Mouse (Mus musculus) natural killer cell, adult 2 months (primary cell): ENCODE data around the gene Shisal1.

Experiments used
- DNase-seq, 2 experiments: peaks; one replicate each; pipeline ENCODE4 v3.0.0; 2022; ENCODE audit warnings: low spot score in 2 of 2

The Shisal1 gene

DNA sequence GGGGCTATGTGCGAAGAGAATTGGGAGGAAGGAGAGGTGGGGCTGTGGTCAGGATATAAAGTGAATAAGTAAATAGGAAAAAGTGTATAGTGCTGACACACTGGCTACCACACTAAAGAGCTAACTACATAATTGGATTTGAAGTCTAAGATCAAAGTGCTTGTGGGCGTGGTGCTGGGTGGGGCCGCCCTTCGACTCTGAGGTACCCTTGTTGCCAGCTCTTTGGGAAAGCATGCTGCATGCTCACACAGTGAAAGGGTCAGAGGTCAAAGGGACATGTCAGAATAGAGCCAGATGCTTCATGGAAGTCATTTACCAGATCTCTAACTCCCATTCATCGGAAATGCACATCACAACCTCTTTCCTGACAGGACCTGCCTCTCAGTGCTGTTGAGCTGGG is 74.1 kb downstream of the Shisal1 start:
- no peak for DNase-seq

DNA sequence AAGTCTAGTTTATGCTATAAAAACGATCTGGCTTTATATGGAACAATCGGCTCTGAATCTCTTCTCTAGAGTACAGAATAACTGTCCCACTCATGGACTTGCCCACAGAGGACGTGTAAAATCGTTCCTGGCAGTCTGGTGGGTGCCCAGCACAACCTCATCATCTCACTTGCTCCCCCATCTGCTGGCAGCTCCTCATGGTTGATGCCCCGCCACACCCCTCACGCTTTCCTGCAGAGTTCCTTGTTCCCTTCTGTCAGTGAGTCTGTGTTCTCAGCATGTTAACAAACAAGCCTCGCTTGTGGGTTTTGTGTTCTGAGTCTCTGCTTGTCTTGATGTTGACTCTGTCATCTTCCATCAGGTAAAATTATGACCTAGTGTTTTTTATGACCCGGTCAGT is 79.5 kb downstream of the Shisal1 start:
- DNase-seq: no peak

DNA sequence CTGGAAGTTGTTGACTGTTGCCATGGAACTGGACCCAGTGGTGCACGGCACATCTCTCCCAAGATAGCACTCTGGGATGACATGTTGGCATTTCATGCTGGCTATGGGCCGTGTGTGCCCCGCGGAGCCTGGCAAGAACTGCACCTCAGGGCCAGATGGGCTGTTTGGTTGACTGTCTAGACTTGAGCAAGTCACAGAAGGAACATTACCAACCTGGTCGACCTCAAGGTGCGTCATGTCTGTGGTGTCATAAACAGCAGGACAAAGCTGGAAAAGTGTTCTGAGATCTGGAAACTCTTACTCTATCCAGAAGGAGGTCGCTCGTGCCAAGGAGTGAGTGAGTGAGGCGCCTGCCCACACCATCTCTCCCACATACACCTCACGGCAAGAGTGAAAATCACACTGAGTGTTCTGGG is 80.3 kb downstream of the Shisal1 start:
- no peak for DNase-seq

DNA sequence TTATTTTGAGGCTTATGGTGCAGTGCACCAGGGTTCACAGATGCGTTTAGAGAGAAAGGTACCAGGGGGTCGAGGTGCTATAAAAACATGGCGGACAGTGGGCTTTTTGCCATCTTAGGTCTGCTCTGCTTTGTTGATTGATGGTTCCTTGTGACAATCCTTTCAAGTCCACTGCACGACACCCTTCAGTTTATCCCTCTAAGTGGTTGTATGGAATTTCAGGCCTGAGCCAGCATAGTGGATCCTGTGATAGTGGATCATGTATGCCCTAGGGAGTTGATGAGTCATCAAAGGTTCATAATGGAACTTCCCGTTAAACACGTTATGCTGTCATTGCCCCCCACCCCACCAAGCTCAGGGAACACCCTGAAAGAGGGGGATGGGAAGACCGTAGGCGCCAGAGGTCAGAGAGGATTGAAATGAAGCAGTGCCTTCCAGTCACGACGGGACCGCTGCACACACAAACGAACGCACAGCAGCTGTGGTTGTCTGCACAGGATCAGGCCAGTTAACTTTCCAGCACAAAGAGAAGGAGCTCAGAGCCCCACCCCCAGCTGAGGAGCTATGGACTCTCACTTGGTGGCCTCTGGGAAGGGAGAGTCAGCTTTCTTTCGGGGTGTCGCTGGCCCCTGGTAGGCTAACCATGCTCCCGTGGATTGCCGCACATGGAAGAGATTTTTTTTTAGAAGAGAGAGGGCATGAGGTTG is 81.1 kb downstream of the Shisal1 start:
- no peak for DNase-seq

DNA sequence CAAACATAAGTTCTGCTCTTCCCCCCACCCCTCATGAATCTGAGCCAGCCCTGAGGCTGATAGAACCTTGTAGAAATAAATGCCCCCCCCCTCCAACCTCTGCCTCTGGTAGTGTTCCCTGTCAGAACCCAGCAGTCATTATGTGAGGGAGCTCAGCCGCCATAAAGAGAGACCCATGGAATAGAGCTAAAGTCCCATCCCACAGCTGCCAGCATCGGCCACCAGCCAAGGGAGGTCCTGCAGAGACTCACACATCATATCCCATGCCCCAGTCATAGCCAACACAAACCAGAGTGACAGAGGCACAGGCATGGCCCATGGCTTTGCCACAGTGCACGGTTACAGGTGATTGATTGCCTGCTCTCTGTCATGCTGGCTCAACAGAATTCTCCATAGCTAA is 82.2 kb downstream of the Shisal1 start:
- DNase-seq: no peak

DNA sequence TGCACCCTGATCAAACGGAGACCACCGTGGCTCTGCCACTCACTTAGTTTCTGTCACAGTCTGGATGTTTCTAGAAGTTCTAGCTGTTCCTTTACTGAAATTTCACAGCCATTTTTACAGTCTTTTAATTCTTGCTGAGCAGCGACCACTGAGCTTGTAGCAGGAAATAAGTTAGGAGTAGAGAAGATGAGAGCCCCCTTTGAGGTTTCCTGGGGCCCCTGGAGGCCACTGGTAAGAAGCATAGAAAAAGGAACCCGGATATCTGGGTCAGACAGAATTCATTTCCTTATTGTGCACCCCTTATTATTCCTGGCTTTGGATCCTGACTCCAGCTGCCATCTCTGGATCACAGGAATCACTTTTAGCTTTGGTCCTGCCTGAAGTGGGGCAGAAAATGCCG is 91.8 kb downstream of the Shisal1 start:
- DNase-seq: no peak

DNA sequence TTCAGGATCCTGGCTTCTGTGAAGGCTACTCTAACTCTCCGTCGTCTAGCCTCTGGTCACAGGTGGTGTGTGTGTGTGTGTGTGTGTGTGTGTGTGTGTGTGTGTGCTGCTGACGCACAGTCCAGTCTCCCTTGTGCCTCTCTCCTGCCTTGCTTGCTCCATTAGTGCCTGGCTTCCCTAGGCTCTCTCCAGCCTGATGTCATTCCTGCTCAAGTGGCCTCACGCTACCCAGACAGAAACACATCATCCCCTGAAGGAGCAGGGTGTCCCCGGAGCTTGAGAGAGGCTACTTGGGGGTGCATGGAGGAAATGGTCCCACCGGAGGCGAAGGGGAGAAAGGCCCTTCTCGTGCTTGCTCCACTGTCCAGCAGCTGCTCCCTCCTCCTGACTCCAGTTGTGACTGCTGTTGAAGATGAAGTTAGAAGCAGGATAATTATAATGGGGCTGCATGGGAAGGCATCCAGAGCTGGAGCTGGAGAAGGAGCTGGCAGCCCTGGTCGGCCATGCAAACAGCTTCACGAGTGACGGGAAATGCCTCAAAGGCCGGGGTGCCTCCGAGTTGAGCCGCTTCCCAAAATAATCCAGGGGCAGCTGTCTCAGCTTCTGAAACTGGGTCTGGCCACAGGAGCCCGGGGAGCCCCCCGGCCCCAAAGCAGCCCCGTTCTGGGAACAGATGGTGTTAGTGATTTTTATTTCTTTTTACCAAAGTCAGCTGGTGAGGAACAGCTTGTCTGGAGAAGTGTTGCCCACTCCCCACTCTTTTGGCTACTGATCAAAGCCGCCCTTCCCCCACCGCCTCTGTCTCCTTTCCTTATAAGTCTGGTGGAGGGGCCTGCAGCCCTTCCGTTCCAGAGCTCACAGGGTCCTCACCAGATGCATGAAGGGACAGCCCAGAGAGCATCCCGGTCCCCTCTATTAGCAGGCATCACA is 94.7 kb downstream of the Shisal1 start:
- no peak for DNase-seq

DNA sequence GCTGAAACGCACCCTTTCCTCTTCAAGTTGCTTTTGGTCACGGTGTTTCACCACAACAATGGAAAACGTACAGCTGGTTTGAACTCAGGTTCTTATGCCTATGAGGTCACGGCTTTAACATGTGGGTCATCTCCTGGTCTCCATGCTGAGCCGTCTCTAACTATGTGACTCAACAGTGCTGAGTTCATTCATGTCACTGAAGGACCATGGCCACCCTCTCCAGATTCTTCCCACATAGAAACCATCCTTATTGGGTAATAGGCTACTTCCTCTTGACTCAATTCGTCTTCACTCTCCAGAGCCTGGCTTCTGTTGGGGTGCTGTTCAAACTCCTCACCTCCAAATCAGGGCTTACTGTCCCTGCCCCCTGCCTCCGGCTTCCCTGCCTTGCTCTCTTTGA is 95.6 kb downstream of the Shisal1 start:
- DNase-seq: no peak

DNA sequence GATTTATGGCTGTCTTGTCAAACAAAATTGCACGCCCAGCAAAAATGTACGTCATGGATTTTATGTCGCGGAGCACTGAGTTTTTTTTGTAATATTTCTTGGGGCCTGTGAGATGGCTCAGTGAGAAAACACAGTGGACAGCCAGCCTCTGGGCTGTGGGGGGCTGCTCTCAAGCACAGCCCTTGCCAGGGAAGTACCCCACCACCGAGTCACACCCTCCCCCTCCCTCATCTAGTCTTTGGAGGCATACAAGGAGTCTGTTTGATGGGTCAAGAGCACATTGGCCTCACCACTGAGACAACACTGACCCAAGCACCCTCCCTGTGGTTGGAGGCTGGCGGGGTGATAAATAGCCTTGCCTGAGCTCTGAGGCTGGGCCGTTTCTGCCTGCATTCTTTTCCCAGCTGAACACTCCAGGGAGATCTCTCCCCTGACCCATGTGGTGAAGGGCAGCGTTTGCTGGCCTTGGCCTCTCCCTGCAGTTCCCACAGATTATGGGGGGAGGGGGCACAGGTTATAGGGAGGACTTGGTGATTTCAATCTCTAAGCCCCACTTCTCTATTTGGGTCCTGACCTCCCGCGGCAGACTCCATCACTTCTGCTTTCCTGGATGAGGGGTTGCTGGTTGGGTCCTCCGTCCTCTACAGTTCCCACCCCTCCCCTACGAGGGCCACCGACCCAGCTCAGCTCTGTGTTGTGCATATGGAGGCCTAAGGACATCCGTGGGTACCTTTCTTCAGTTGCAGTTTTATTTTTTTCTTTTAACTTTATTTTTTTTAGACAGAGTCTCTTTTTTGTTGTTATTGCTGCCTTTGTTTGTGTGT is 96.8 kb downstream of the Shisal1 start:
- DNase-seq: no peak

DNA sequence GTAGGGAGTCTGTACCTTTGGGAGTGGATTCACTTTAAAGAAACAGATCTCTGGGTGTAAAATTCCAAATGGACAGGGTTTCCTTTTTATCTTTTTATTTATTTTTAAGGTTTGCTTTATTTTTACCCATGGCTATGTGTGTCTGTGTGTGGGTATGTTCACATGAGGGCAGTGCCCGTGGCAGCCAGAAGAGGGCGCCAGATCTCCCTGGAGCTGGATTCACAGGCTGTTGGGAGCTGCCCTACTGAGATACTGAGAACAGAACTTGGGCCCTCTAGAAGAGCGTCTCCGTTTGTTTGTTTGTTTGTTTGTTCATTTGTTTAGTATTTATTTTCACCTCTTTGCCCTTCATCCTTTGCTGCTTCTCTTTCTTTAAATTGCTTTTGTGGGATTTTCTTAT is 98.1 kb downstream of the Shisal1 start:
- DNase-seq: no peak

DNA sequence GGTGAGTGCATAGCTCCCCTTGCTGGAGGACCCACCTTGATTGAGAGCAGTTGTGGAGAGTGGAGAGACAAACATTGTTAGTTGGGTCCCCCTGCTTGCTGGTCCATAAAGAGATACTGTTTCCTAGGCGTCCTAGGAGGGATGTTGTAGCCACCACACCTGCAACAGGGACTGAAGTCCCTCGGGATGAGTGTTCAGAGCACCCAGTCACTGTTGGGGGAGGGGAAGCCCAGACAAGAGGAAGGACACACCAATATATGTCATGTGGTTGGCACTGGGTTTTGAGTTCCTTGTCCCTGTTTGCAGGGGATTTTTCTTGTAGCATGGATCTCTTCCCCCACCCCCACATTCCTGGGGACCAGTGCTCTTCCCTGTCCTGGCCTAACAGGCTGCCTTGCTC is 106.0 kb downstream of the Shisal1 start:
- DNase-seq: no peak

DNA sequence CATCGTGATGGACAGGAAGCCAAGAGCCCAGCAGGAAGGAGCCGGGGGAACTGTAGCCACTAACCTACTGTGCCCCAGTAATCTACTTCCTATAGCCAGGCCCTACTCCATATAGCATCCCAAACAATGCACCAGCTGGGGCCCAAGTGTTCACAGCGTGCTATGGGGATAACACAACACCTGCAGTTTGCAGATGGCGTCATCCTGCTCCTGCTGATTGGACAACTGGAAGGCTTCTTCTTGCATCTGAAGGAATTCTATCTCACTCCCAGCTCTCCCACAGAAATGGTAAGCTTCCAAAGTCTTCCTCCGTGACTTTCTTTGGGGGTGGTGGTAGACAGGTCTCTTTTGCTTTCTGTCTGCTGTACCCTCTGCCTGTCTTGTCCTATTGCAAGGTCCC is 109.3 kb downstream of the Shisal1 start:
- no peak for DNase-seq

DNA sequence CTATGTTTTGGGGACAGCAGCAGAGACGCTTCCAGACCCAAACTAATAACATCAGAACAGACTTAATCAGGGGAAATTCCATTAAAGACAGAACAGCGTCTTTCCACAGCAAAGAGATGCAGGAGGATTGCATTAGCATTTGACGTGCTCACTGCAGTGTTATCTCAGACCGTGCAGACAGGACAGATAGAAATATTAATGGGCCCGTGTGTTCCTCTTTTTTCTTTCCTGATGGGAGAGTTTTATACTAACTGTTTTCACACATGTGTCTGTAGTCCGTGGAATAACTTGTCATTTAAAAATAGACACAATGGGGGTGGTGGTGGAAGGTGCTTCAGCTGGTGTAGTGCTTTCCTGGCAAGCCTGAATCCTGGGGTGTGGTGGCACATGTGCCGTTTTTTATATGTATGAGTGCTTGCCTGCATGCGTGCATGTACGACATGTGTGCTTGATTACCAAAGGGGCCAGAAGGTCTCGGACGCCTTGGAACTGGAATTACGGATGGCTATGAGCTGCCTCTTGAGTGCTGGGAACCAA is 110.5 kb downstream of the Shisal1 start:
- DNase-seq: no peak

DNA sequence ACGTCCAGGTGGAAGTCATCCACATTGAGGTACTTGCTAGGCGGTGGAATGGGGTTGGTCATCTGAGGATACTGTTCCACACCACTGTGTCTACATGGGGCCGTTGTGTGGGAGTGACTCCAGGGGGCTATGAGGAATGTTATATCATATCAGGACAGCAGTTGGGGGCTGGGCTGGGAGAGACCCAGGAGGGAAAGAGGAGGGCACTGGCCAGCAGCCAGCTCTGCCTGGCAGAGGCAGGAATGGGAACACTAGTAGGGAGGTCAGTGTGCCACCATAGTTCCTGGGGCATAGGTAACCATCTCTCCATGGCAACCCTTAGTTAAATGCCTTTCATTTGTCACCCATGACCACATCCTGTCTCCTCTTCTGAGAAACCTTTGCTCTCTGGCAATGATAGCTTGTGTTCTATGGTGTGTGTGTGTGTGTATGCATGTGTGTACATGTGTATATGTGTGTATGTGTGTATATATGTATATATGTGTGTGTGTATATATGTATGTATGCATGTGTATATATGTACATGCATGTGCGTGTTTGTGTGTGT is 115.8 kb downstream of the Shisal1 start:
- DNase-seq: peak in 1 of 2 experiments; percentile 26

DNA sequence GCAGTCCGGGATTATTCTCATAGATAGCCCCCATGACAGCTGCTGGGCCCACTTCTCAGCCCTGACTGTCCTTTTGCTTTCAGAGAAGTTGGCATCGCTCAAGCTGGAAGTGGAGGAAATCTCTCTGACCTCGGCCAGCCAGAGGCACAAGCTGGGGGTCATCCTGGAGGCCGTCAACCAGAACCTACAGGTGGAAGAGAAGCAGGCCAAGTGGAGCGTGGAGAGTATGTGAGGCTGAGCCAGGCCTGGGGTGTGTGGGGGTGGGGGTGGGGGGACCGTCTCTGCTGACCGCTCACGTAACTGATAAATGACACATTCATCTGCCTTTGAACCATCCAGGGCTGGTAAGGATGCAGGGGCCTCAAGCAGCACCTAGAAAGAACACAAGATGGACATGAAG is 117.0 kb downstream of the Shisal1 start:
- no peak for DNase-seq
